Mouse (Mus musculus): Measurements from ENCODE around the gene Slc12a8. TPM values are rescaled to one million over a fixed set of nuclear protein-coding genes. Genes with fewer than 3 reads are reported as not detected.
A peak's percentile ranks its signal among the peaks of the same experiment; 100 is the strongest.

Gene Slc12a8
- polyA plus RNA-seq, 1 experiment from 2014 or later, result 0.09 TPM

DNA sequence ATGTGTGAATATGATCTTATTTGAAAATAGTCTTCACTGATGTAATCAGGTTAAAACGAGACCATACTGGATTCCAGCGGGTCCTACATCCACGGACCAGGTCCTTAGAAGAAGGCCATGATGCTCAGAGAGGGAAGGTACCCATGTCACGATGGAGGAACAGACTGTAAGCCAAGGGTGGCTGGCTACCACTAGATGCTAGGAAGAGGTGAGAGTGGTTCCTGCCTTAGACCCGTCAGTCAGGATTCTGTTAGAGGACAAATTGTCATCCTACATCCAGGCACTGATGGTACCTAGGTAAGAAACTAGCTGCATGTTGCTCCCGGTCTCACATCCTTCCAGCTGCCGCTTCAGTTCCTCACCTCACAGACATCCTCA is 160.2 kb downstream of the Slc12a8 start:
- H3K9me3 ChIP-seq (replicated peaks), result no peaks in the 10 kb centered on the region
- no peak overlapping the region for H3K4me3 ChIP-seq (replicated peaks)
- H3K9ac ChIP-seq, result no peak overlapping the region
- no peak for ATAC-seq (ENCODE audit: insufficient read depth)
- no peak overlapping the region for H3K27ac ChIP-seq (replicated peaks)
- H3K36me3 ChIP-seq (replicated peaks), result no peaks in the 10 kb centered on the region
- no peak overlapping the region for H3K4me2 ChIP-seq
- H3K27me3 ChIP-seq, result no peaks in the 10 kb centered on the region; the same call in 1 of the 2 replicates
- WGBS (ENCODE audit: insufficient replicate concordance), result 71% methylated on average over 7 of the region's 7 CpGs
- no peaks in the 10 kb centered on the region for H3K4me1 ChIP-seq (replicated peaks)

DNA sequence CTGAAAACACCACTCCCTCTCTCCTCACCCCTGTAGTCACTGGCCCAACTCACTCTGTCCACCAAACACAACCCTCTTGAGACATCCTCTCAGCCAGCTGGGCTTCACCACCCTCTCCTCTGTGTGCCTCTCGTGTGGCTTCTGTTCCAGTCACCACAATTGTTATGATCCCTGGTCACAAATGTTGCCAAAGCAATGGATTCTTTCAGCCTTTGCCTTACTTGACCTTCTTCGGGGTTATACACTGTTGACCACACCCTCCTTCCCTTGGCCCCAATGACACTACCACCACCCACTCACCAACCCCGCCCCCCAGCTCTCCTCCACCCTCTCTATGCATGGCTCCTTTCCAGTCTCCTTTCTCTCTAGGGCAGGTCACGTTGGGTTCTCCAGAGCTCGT is 160.8 kb downstream of the Slc12a8 start:
- 58% methylated on average over 5 of the region's 5 CpGs for WGBS (ENCODE audit: insufficient replicate concordance)
- Histone ChIP-seq H3K9me3 (replicated peaks) (no peaks in the 10 kb centered on the region), H3K4me3 (replicated peaks) (no peak overlapping the region), H3K4me1 (replicated peaks) (no peaks in the 10 kb centered on the region), H3K9ac (no peak overlapping the region), H3K27ac (replicated peaks) (no peak overlapping the region), H3K4me2 (no peak overlapping the region), H3K27me3 (no peaks in the 10 kb centered on the region; the same call in 1 of the 2 replicates), H3K36me3 (replicated peaks) (no peaks in the 10 kb centered on the region)
- no peak for ATAC-seq (ENCODE audit: insufficient read depth)

DNA sequence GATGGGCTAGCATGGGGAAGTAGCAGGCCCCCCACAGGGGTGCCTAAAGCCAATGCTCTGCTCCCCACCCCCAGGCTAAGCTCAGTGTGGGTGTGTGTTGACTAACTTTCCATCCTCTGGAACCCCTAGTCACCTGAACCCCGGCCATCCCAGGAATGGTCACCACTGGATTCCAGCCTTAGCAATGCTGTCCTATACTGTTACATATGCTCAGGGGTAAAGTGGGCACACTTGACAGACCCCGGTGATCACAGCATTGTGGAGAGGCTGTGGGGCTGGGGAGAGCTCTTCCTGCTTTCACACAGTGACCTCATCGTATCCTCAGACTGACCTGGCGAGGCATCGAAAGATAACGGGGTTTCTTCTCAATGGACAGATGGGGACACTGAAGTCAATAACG is 163.1 kb downstream of the Slc12a8 start:
- WGBS (ENCODE audit: insufficient replicate concordance), result 66% methylated on average over 7 of the region's 7 CpGs

DNA sequence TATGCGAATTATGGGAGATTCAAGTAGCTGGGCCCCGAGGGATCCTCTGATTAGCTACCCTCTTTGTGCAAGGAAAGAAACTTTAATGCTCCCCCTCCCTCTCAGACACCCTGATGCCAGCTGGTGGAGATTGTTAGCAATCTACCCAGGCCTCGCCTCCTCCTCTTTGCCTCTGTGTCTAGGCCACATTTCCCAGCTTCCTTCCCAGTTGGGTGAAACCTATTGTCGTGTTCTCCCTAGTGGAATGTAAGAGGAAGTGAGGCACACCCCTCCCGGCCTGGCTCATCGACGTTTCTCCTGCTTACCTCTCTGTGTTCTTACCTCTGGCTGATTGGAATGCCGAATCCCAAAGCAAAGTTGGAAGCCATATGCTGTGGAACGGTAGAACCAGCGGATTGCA is 163.7 kb downstream of the Slc12a8 start:
- Histone ChIP-seq H3K36me3 (replicated peaks) (no peaks in the 10 kb centered on the region), H3K27ac (replicated peaks) (no peak overlapping the region), H3K4me1 (replicated peaks) (peaks cover 20% of the 10 kb centered on the region), H3K9me3 (replicated peaks) (no peaks in the 10 kb centered on the region), H3K9ac (no peak overlapping the region), H3K4me2 (no peak overlapping the region), H3K27me3 (no peaks in the 10 kb centered on the region; the same call in 1 of the 2 replicates), H3K4me3 (replicated peaks) (no peak overlapping the region)
- no peak for ATAC-seq (ENCODE audit: insufficient read depth)
- WGBS (ENCODE audit: insufficient replicate concordance), result 45% methylated on average over 10 of the region's 10 CpGs

More for the DNA sequence above, 163.1 kb downstream of the Slc12a8 start:
- H3K27ac ChIP-seq (replicated peaks), result no peak overlapping the region
- H3K9me3 ChIP-seq (replicated peaks), result no peaks in the 10 kb centered on the region
- no peak overlapping the region for H3K4me3 ChIP-seq (replicated peaks)
- no peak for ATAC-seq (ENCODE audit: insufficient read depth)
- H3K36me3 ChIP-seq (replicated peaks), result no peaks in the 10 kb centered on the region
- H3K4me1 ChIP-seq (replicated peaks), result peaks cover 14% of the 10 kb centered on the region
- H3K27me3 ChIP-seq, result no peaks in the 10 kb centered on the region; the same call in 1 of the 2 replicates
- no peak overlapping the region for H3K9ac ChIP-seq
- H3K4me2 ChIP-seq, result no peak overlapping the region

DNA sequence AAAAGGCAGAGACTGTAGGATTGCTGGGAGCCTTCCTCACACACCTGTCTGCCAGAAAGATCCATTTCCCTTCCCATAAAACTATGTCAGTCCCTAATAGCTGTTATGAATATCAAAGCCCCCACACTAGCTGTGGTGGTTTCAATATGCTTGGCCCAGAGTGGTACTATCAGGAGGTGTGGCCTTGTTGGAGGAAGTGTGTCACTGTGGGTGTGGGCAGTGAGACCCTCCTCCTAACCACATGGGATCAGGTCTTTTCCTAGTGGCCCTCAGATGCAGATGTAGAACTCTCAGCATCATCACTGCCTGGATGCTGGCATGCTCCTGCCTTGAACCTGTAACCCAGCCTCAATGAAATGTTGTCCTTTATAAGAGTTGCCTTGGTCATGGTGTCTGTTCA is 164.5 kb downstream of the Slc12a8 start:
- Histone ChIP-seq H3K9ac (no peak overlapping the region), H3K9me3 (replicated peaks) (no peaks in the 10 kb centered on the region), H3K27me3 (no peaks in the 10 kb centered on the region; the same call in 1 of the 2 replicates), H3K4me3 (replicated peaks) (no peak overlapping the region), H3K4me1 (replicated peaks) (peaks cover 28% of the 10 kb centered on the region), H3K27ac (replicated peaks) (no peak overlapping the region), H3K36me3 (replicated peaks) (no peaks in the 10 kb centered on the region), H3K4me2 (no peak overlapping the region)
- ATAC-seq (ENCODE audit: insufficient read depth), result no peak

DNA sequence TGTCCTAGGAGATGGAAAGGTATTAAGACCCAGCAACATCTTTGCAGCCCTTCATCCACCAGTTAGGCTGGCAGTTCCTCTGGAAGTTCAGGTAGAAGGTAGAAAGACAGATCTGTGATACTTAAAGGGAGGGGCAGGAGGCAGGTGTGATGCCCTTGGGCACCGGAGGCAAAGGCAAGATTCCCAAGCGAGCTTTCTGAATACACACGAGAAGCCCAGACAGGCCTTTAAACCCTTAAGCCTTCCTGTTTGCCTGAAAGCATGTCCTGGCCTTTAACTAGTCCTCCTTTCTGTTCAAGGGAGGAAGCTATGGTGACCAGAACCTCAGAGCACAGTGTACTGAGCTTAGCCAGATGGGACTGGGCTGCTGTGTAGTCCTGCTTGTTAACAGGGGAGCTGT is 165.5 kb downstream of the Slc12a8 start:
- no peak overlapping the region for H3K9ac ChIP-seq
- WGBS (ENCODE audit: insufficient replicate concordance), result 74% methylated on average over 3 of the region's 3 CpGs
- H3K4me2 ChIP-seq, result no peak overlapping the region
- H3K27me3 ChIP-seq, result no peaks in the 10 kb centered on the region; the same call in 1 of the 2 replicates
- H3K36me3 ChIP-seq (replicated peaks), result no peaks in the 10 kb centered on the region
- no peak overlapping the region for H3K27ac ChIP-seq (replicated peaks)
- no peaks in the 10 kb centered on the region for H3K9me3 ChIP-seq (replicated peaks)
- H3K4me1 ChIP-seq (replicated peaks), result peaks cover 34% of the 10 kb centered on the region
- no peak overlapping the region for H3K4me3 ChIP-seq (replicated peaks)
- ATAC-seq (ENCODE audit: insufficient read depth), result no peak

DNA sequence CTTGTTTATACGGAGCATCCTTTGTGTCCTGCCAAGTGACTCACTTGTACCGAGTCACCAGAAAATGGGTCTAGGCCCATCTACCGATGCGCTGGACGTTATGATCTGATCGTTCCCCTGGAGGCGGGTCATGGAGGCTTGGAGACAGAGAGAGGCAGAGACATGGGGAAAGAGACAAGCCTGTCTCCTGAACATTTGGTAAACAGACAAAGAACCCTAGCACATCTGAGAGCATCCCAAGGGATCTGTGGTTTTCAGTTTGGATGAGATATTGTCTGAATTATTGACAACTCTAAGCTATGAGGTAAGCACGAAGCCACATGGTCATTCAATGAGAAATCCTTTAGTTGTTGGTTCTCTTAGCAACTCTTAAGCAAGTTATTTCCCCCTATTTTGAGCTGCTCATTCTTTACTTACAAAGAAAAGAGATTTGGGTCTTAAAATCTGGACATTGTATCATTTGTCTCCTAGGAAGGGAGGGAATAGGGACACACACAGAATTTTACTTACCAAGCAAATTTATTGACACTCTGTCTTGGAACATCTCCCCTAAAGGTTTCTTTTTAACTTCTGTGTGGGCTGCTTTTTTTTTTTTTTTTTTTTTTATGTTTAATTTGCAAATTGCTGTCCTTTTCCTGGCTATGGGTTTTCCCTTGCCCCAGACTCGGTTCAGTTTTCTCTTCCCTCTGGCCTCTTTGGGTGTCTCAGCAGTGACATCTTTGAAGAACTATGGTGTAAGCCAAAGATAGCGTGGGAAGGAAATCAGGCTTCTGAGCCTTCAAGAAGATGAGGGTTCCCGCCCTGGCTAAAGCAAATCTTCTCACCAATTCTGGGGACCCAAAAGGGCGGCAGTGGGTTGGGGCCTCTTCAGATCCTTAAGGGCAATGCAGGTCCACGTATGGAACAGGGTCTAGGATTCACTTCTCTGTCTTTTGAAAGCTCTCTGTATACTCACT is 166.4 kb downstream of the Slc12a8 start:
- Histone ChIP-seq H3K36me3 (replicated peaks) (no peaks in the 10 kb centered on the region), H3K4me2 (peak overlapping the region; percentile 88), H3K4me1 (replicated peaks) (peaks cover 39% of the 10 kb centered on the region), H3K9ac (peak overlapping the region; percentile 76; the same call in 1 of the 2 replicates), H3K27me3 (no peaks in the 10 kb centered on the region; the same call in 1 of the 2 replicates), H3K4me3 (replicated peaks) (peak overlapping the region; percentile 66), H3K27ac (replicated peaks) (peak overlapping the region; percentile 42; the same call in 1 of the 2 replicates), H3K9me3 (replicated peaks) (no peaks in the 10 kb centered on the region)
- no peak for ATAC-seq (ENCODE audit: insufficient read depth)
- 53% methylated on average over 13 of the region's 13 CpGs for WGBS (ENCODE audit: insufficient replicate concordance)

DNA sequence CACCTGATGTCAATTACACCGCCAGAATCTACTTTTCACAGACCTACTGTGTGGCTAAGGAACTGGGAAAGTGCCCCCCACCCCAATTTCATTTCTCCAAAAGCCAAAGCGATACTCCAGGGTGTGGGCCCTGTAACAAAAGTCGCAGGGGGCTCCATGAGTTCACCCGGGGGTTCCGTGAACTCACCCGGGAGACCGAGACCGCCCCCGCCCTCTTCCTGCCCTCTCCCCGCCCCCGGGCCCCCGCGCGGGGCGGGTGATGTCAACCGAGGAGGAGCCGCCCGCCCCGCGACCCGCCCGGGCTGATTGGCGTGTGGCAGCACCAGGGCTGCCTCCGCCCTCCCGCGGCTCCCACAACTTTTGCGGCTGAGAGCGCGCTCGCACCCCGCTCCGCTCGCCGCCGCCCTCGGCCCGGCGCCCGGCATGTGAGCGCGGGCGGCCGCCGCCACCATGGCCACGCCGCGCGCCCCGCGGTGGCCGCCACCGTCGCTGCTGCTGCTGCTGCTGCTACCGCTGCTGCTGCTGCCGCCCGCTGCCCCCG is 167.1 kb downstream of the Slc12a8 start, which contains the start of gene Heg1:
Heg1 (plus strand) TSS at position 209 of the 541 bp plus-strand sequence.
- Histone ChIP-seq H3K4me3 (replicated peaks) (peak within 1 kb of the TSS; percentile 66), H3K36me3 (replicated peaks) (no peaks in the 10 kb centered on the region), H3K9ac (peak within 1 kb of the TSS; percentile 76), H3K9me3 (replicated peaks) (no peaks in the 10 kb centered on the region), H3K4me2 (peak within 1 kb of the TSS; percentile 88), H3K27me3 (no peaks in the 10 kb centered on the region), H3K27ac (replicated peaks) (peak within 1 kb of the TSS; percentile 54), H3K4me1 (replicated peaks) (peaks cover 39% of the 10 kb centered on the region)
- ATAC-seq (ENCODE audit: insufficient read depth), result peak; percentile 84
- under 1% methylated on average over 57 of the region's 57 CpGs for WGBS (ENCODE audit: insufficient replicate concordance)

DNA sequence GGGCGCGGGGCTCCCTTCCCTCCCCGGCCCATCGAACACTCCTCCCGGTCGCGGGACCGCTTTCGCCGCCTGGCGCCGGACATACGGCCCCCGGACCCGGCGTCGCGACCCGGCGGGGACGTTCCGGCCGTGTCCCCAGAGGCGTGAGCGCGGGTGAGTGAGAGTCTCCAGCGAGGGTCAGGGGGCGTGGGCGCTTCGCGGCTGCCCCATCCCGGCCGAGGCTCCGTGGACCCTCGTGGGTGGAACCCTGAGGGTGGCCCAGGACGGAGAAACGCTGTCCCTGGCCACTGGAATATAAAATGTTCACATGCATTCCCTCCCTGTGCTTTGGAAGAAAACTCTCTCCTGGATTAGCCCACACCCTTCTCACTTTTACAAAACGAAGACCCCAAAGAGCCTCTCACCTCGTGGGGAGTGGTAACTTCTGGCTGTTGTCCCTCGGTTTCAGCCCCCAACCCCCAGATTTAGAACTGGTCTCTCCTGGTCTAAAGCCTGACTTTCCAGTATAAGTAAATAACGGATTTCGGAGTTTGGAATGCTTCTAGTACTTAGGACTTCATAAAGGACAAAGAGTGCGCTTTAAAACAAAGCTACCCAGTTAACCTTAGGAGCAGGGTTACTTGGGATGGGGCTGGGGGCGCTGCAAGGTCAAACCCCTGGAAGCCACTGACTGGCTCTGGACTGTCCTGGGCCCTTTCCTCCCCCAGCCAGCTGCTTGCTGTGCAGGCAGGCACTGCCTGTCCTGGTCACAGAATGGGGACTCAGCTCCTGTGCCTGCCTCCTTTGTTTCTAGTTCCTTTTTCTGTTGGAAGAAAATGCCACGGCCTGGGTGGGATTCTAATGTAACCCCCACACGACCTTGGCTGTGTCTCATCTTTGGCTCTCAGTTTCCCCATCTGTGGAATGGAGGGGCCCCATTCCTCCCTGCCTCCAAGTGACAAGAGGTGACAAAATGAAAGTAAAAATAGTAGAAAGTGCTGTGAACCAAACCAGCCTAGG is 167.9 kb downstream of the Slc12a8 start:
- no peaks in the 10 kb centered on the region for H3K9me3 ChIP-seq (replicated peaks)
- no peaks in the 10 kb centered on the region for H3K27me3 ChIP-seq
- peak; percentile 32 for ATAC-seq (ENCODE audit: insufficient read depth)
- peak overlapping the region; percentile 76 for H3K9ac ChIP-seq
- no peaks in the 10 kb centered on the region for H3K36me3 ChIP-seq (replicated peaks)
- peak overlapping the region; percentile 66 for H3K4me3 ChIP-seq (replicated peaks)
- H3K27ac ChIP-seq (replicated peaks), result peak overlapping the region; percentile 54
- H3K4me2 ChIP-seq, result peak overlapping the region; percentile 88
- H3K4me1 ChIP-seq (replicated peaks), result peaks cover 39% of the 10 kb centered on the region
- under 1% methylated on average over 46 of the region's 46 CpGs for WGBS (ENCODE audit: insufficient replicate concordance)

DNA sequence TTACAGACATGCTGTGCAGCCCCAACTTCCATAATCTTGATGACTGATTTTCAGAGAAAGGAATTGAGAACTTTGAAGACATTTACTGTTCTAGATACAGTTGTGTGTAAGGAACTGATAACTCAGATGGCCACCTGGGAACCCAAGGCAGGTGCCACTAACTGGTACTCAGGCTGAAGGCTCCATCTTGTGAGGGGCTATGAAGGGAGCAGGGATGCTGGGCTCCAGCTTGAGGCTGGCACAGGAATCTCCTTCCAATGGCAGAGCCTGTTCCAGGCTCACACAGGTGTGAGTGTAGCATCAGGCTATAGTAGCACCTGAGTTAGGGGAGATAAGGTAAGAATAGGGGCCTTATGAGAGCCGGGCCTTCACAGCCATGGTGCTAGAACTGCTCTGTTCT is 168.9 kb downstream of the Slc12a8 start:
- peaks cover 47% of the 10 kb centered on the region for H3K4me1 ChIP-seq (replicated peaks)
- no peaks in the 10 kb centered on the region for H3K9me3 ChIP-seq (replicated peaks)

More for the DNA sequence above, 168.9 kb downstream of the Slc12a8 start:
- peak overlapping the region; percentile 88 for H3K4me2 ChIP-seq
- no peaks in the 10 kb centered on the region for H3K27me3 ChIP-seq
- peak overlapping the region; percentile 66; the same call in 1 of the 2 replicates for H3K4me3 ChIP-seq (replicated peaks)
- H3K9ac ChIP-seq, result no peak overlapping the region; the same call in 1 of the 2 replicates
- H3K27ac ChIP-seq (replicated peaks), result no peak overlapping the region
- no peak for ATAC-seq (ENCODE audit: insufficient read depth)
- no peaks in the 10 kb centered on the region for H3K36me3 ChIP-seq (replicated peaks)
- 58% methylated on average over 1 of the region's 1 CpGs for WGBS (ENCODE audit: insufficient replicate concordance)

All from liver, embryonic 15.5 days (tissue).